Mouse (Mus musculus) regulatory T cell (primary cell): ENCODE data around the gene Arvcf.

ENCODE experiments used
- in situ Hi-C: fragments of 300-600 bp; cut with MboI, MseI; formaldehyde crosslinking; loops from one replicate; pipeline ENCODE4 v1.15.1; 2025; ENCODE audit warnings: high pct_unique_total_duplicates

Arvcf gene

GRCm38 (mm10) chr16:18407912-18408311 lies 59.9 kb downstream of the Arvcf start:
- in situ Hi-C loops: no loop called here

- in situ Hi-C loops: no loop called here
Measured at GRCm38 (mm10) chr16:18409776-18410175, 61.8 kb downstream of the Arvcf start.

GRCm38 (mm10) chr16:18410418-18410817 lies 62.4 kb downstream of the Arvcf start:
- in situ Hi-C loops: no loop called here

- in situ Hi-C loops: no loop called here
Measured at GRCm38 (mm10) chr16:18411026-18411649, 63.2 kb downstream of the Arvcf start.

- in situ Hi-C loops: no loop called here
Measured at GRCm38 (mm10) chr16:18411802-18412476, 64.0 kb downstream of the Arvcf start.

- in situ Hi-C loops: no loop called here
Measured at GRCm38 (mm10) chr16:18413032-18413816, 65.2 kb downstream of the Arvcf start.

- in situ Hi-C loops: loop anchor here (5.0 kb wide), 1 partner anchor 51 kb away; no protein-coding TSS in a partner anchor
Measured at GRCm38 (mm10) chr16:18416094-18416761, 68.2 kb downstream of the Arvcf start.

GRCm38 (mm10) chr16:18416837-18417236 lies 68.9 kb downstream of the Arvcf start:
- in situ Hi-C loops: loop anchor here (5.0 kb wide), 1 partner anchor 50 kb away; no protein-coding TSS in a partner anchor

GRCm38 (mm10) chr16:18417491-18417890 lies 69.5 kb downstream of the Arvcf start:
- in situ Hi-C loops: loop anchor here (5.0 kb wide), 1 partner anchor 50 kb away; no protein-coding TSS in a partner anchor

- in situ Hi-C loops: loop anchor here (5.0 kb wide), 1 partner anchor 48 kb away; no protein-coding TSS in a partner anchor
Measured at GRCm38 (mm10) chr16:18418756-18419602, 71.0 kb downstream of the Arvcf start.

- in situ Hi-C loops: loop anchor here (5.0 kb wide), 1 partner anchor 48 kb away; no protein-coding TSS in a partner anchor
Measured at GRCm38 (mm10) chr16:18419603-18420026, 71.6 kb downstream of the Arvcf start.

GRCm38 (mm10) chr16:18420571-18420970 lies 72.6 kb downstream of the Arvcf start:
- in situ Hi-C loops: no loop called here

- in situ Hi-C loops: no loop called here
Measured at GRCm38 (mm10) chr16:18423203-18423914, 75.4 kb downstream of the Arvcf start.

- in situ Hi-C loops: no loop called here
Measured at GRCm38 (mm10) chr16:18423915-18424265, 75.9 kb downstream of the Arvcf start.

- in situ Hi-C loops: no loop called here
Measured at GRCm38 (mm10) chr16:18424364-18425045, 76.5 kb downstream of the Arvcf start.

- in situ Hi-C loops: no loop called here
Measured at GRCm38 (mm10) chr16:18425475-18426214, 77.7 kb downstream of the Arvcf start.

GRCm38 (mm10) chr16:18426215-18426791 lies 78.3 kb downstream of the Arvcf start, which contains the start of gene Txnrd2:
Gene Txnrd2, plus strand, starts transcription at chr16:18426384.
- in situ Hi-C loops: no loop called here

- in situ Hi-C loops: no loop called here
Measured at GRCm38 (mm10) chr16:18426802-18427280, 78.9 kb downstream of the Arvcf start, which contains the start of gene Comt. Gene Comt, minus strand, starts transcription at chr16:18426852.
